Mouse (Mus musculus) heart, adult 2 months (tissue): Measurements from ENCODE around the gene Sp1. TPM values are rescaled to one million over a fixed set of nuclear protein-coding genes. Genes with fewer than 3 reads are reported as not detected.

Experiments
- DNase-seq, 2 experiments: peaks; one replicate each; pipeline ENCODE4 v3.0.0; 2021
- H3K27ac ChIP-seq: fragments of 200-600 bp; 2 replicates; pipeline ENCODE4 v1.8.1; 2022
- H3K27me3 ChIP-seq: fragments of 200-500 bp; 2 replicates; pipeline ENCODE4 v1.6.1; 2012; ENCODE audit warnings: mild to moderate bottlenecking, low read length, inconsistent platforms, mixed read lengths; ENCODE audit not compliant: control insufficient read depth, insufficient read depth
- H3K36me3 ChIP-seq: fragments of 200-500 bp; 2 replicates; pipeline ENCODE4 v1.6.1; 2012; ENCODE audit warnings: low read length, inconsistent platforms; ENCODE audit not compliant: control insufficient read depth, insufficient read depth
- H3K4me1 ChIP-seq: fragments of 200-500 bp; 2 replicates; pipeline ENCODE4 v1.6.1; 2011; ENCODE audit warnings: low read length; ENCODE audit not compliant: control insufficient read depth, insufficient read depth
- H3K4me3 ChIP-seq: fragments of 200-600 bp; 2 replicates; pipeline ENCODE4 v1.8.1; 2022
- H3K79me2 ChIP-seq: fragments of 200-500 bp; replicated peaks from 2 replicates; pipeline ENCODE4 v1.6.1; 2012; ENCODE audit warnings: mild to moderate bottlenecking, inconsistent platforms, low read length, moderate library complexity, mixed read lengths; ENCODE audit not compliant: control insufficient read depth, insufficient read depth
- H3K9ac ChIP-seq: fragments of 200-500 bp; 2 replicates; pipeline ENCODE4 v1.6.1; 2012; ENCODE audit warnings: low read depth, mild to moderate bottlenecking, control low read depth, inconsistent platforms, low read length, mixed read lengths
- CTCF ChIP-seq: fragments of 200-600 bp; IDR thresholded peaks from 2 replicates; pipeline ENCODE4 v1.8.1; 2022; ENCODE audit warnings: antibody characterized with exemption, mild to moderate bottlenecking, moderate library complexity
- EP300 ChIP-seq: fragments of 200-500 bp; IDR thresholded peaks from 2 replicates; pipeline ENCODE4 v1.6.1; 2011; ENCODE audit warnings: low read depth, low read length, control low read depth; ENCODE audit not compliant: insufficient read depth
- POLR2A ChIP-seq: fragments of 200-500 bp; IDR thresholded peaks from 2 replicates; pipeline ENCODE4 v1.6.1; 2011; ENCODE audit warnings: mild to moderate bottlenecking, low read depth, low read length, control low read depth; ENCODE audit not compliant: insufficient read depth
- WGBS: fragments of 180-500 bp; shearing (Covaris S2); methylation state at CpG from one replicate; pipeline ENCODE4 v1.1.7; 2018; 5-methylcytosine and 5-hydroxymethylcytosine counted together
- intact Hi-C: fragments of 180-260 bp; cut with DNase I; formaldehyde crosslinking; loops from one replicate; pipeline ENCODE4 v1.15.1; 2025
- polyA plus RNA-seq: library from polyadenylated mRNA; depleted of rRNA; stranded (reverse); fragments of >200 nt; gene quantifications from 2 replicates; pipeline ENCODE4 v1.2.3, GENCODE M21; 2012; rRNA removed
- total RNA-seq, 2 experiments: library from RNA; stranded (reverse); gene quantifications; 2 replicates each; pipeline ENCODE4 v1.2.3; 2021

Sp1 gene
- total and polyA plus RNA-seq, 3 experiments, result 9.6 to 41.5 (median 36.5) TPM

GRCm38 (mm10) chr15:102473246-102473645 is 67.3 kb downstream of the Sp1 start:
- no peak overlapping the region for H3K4me3 ChIP-seq
- H3K36me3 ChIP-seq, result peaks cover 23% of the 10 kb centered on the region
- H3K27me3 ChIP-seq, result no peaks in the 10 kb centered on the region
- H3K79me2 ChIP-seq, result no peaks in the 10 kb centered on the region; the same call in 1 of the 2 replicates
- no peak for TF ChIP-seq CTCF
- no peak for TF ChIP-seq EP300
- no peak for TF ChIP-seq POLR2A
- DNase-seq, result no peak
- WGBS, result 33% methylated on average over 2 of the region's 2 CpGs
- peak overlapping the region; percentile 48; the same call in 1 of the 2 replicates for H3K9ac ChIP-seq
- intact Hi-C loops, result no loop called here
- H3K27ac ChIP-seq, result no peak overlapping the region
- H3K4me1 ChIP-seq, result peaks cover 8% of the 10 kb centered on the region

GRCm38 (mm10) chr15:102474520-102474919 is 68.6 kb downstream of the Sp1 start:
- peaks cover 8% of the 10 kb centered on the region for H3K4me1 ChIP-seq
- DNase-seq, result no peak
- no peak for TF ChIP-seq CTCF
- TF ChIP-seq EP300, result no peak
- H3K9ac ChIP-seq, result no peak overlapping the region
- no peak overlapping the region for H3K27ac ChIP-seq
- no peak overlapping the region for H3K4me3 ChIP-seq
- H3K79me2 ChIP-seq, result no peaks in the 10 kb centered on the region; the same call in 1 of the 2 replicates
- peaks cover 27% of the 10 kb centered on the region for H3K36me3 ChIP-seq
- H3K27me3 ChIP-seq, result no peaks in the 10 kb centered on the region
- intact Hi-C loops, result no loop called here
- WGBS, result 67% methylated on average over 2 of the region's 2 CpGs

- H3K9ac ChIP-seq, result no peak overlapping the region
- peak overlapping the region; percentile 3 for H3K27ac ChIP-seq
- peaks cover 42% of the 10 kb centered on the region for H3K36me3 ChIP-seq
- no peaks in the 10 kb centered on the region for H3K27me3 ChIP-seq
- no peak for DNase-seq
- H3K4me3 ChIP-seq, result no peak overlapping the region
- TF ChIP-seq CTCF (no peak), EP300 (no peak), POLR2A (no peak)
- peaks cover 1% of the 10 kb centered on the region; the same call in 1 of the 2 replicates for H3K4me1 ChIP-seq
- intact Hi-C loops, result no loop called here
- H3K79me2 ChIP-seq, result peaks cover 3% of the 10 kb centered on the region; the same call in 1 of the 2 replicates
- 59% methylated on average over 3 of the region's 3 CpGs for WGBS
These were observed 77.2 kb downstream of the Sp1 start for GRCm38 (mm10) chr15:102483136-102483535.

- no peak for DNase-seq
- H3K27ac ChIP-seq, result no peak overlapping the region
- peaks cover 3% of the 10 kb centered on the region; the same call in 1 of the 2 replicates for H3K79me2 ChIP-seq
- intact Hi-C loops, result no loop called here
- no peak overlapping the region for H3K9ac ChIP-seq
- 84% methylated on average over 12 of the region's 12 CpGs for WGBS
- TF ChIP-seq EP300, result no peak
- no peak for TF ChIP-seq POLR2A
- TF ChIP-seq CTCF, result no peak
- H3K27me3 ChIP-seq, result no peaks in the 10 kb centered on the region
- no peak overlapping the region for H3K4me3 ChIP-seq
- H3K36me3 ChIP-seq, result peaks cover 44% of the 10 kb centered on the region
- H3K4me1 ChIP-seq, result peaks cover 1% of the 10 kb centered on the region; the same call in 1 of the 2 replicates
These were observed 79.9 kb downstream of the Sp1 start for GRCm38 (mm10) chr15:102485853-102486252.

Other genes starting within 250 kb of the Sp1 start
- gene Zfp740, start 202.9 kb upstream of the Sp1 start, total RNA-seq, result 10 to 100 TPM; 31.6 to 32.8 TPM
- gene Zfp740, start 202.9 kb upstream of the Sp1 start, polyA plus RNA-seq, result 16.2 and 29.9 TPM in 2 replicates
- 10 to 100 TPM; 13.1 to 15.6 TPM for gene Csad, start 201.4 kb upstream of the Sp1 start, total RNA-seq
- 33.4 and 42.1 TPM in 2 replicates for gene Csad, start 201.4 kb upstream of the Sp1 start, polyA plus RNA-seq
- gene Itgb7, start 174.2 kb upstream of the Sp1 start, total RNA-seq, result 1 to 10 TPM; 1.5 to 2.0 TPM
- 2.4 and 4.6 TPM in 2 replicates for gene Itgb7, start 174.2 kb upstream of the Sp1 start, polyA plus RNA-seq
- 10 to 100 TPM; 18.1 to 20.3 TPM for gene Rarg, start 148.6 kb upstream of the Sp1 start, total RNA-seq
- gene Rarg, start 148.6 kb upstream of the Sp1 start, polyA plus RNA-seq, result 19.9 and 26.9 TPM in 2 replicates
- gene Gm9918, start 135.6 kb upstream of the Sp1 start, total RNA-seq, result not detected
- gene Gm9918, start 135.6 kb upstream of the Sp1 start, polyA plus RNA-seq, result 0.06 TPM in 1 of 2 replicates, not detected in the other
- gene Mfsd5, start 126.7 kb upstream of the Sp1 start, total RNA-seq, result 10 to 100 TPM; 17.0 to 19.4 TPM
- 37.8 and 47.9 TPM in 2 replicates for gene Mfsd5, start 126.7 kb upstream of the Sp1 start, polyA plus RNA-seq
- 1 to 10 TPM; 1.0 to 1.4 TPM for gene Espl1, start 109.9 kb upstream of the Sp1 start, total RNA-seq
- gene Espl1, start 109.9 kb upstream of the Sp1 start, polyA plus RNA-seq, result 1.6 and 2.4 TPM in 2 replicates
- 100 to 1,000 TPM; 287 to 351 TPM for gene Pfdn5, start 80.0 kb upstream of the Sp1 start, total RNA-seq
- 82.0 and 160 TPM in 2 replicates for gene Pfdn5, start 80.0 kb upstream of the Sp1 start, polyA plus RNA-seq
- 10 to 100 TPM; 19.0 to 24.1 TPM for gene Myg1, start 74.4 kb upstream of the Sp1 start, total RNA-seq
- gene Myg1, start 74.4 kb upstream of the Sp1 start, polyA plus RNA-seq, result 27.8 and 36.7 TPM in 2 replicates
- 10 to 100 TPM; 10.8 to 13.2 TPM for gene Aaas, start 55.4 kb upstream of the Sp1 start, total RNA-seq
- gene Aaas, start 55.4 kb upstream of the Sp1 start, polyA plus RNA-seq, result 22.1 and 26.2 TPM in 2 replicates
- not detected for gene Sp7, start 39.0 kb upstream of the Sp1 start, total RNA-seq
- gene Sp7, start 39.0 kb upstream of the Sp1 start, polyA plus RNA-seq, result 0.06 TPM in 1 of 2 replicates, not detected in the other
- under 1 TPM; 0.36 to 0.60 TPM for gene Amhr2, start 39.2 kb downstream of the Sp1 start, total RNA-seq
- gene Amhr2, start 39.2 kb downstream of the Sp1 start, polyA plus RNA-seq, result 0.31 and 0.44 TPM in 2 replicates
- gene Prr13, start 52.9 kb downstream of the Sp1 start, total RNA-seq, result 10 to 100 TPM; 22.8 to 23.2 TPM
- 75.5 and 78.4 TPM in 2 replicates for gene Prr13, start 52.9 kb downstream of the Sp1 start, polyA plus RNA-seq
- 100 to 1,000 TPM; 442 to 494 TPM for gene Pcbp2, start 64.4 kb downstream of the Sp1 start, total RNA-seq
- 384 and 453 TPM in 2 replicates for gene Pcbp2, start 64.4 kb downstream of the Sp1 start, polyA plus RNA-seq
- gene Gm10337, start 97.6 kb downstream of the Sp1 start, total RNA-seq, result not detected
- not detected in 2 replicates for gene Gm10337, start 97.6 kb downstream of the Sp1 start, polyA plus RNA-seq
- 1 to 10 TPM; 2.1 to 2.4 TPM for gene Map3k12, start 110.9 kb downstream of the Sp1 start, total RNA-seq
- gene Map3k12, start 110.9 kb downstream of the Sp1 start, polyA plus RNA-seq, result 4.1 and 5.5 TPM in 2 replicates
- gene Tarbp2, start 112.0 kb downstream of the Sp1 start, total RNA-seq, result 10 to 100 TPM; 37.4 to 43.6 TPM
- 79.2 and 85.0 TPM in 2 replicates for gene Tarbp2, start 112.0 kb downstream of the Sp1 start, polyA plus RNA-seq
- gene Npff, start 118.8 kb downstream of the Sp1 start, total RNA-seq, result 1 to 10 TPM in 1 of 2 experiments, under 1 TPM in 1; 0.50 to 1.4 TPM
- gene Npff, start 118.8 kb downstream of the Sp1 start, polyA plus RNA-seq, result 5.1 and 6.3 TPM in 2 replicates
- gene Gm28047, start 218.9 kb downstream of the Sp1 start, total RNA-seq, result 1 to 10 TPM in 1 of 2 experiments, under 1 TPM in 1; 0.36 to 1.3 TPM
- not detected in 2 replicates for gene Gm28047, start 218.9 kb downstream of the Sp1 start, polyA plus RNA-seq
- gene Atf7, start 219.3 kb downstream of the Sp1 start, total RNA-seq, result 10 to 100 TPM; 49.9 TPM
- 77.6 and 122 TPM in 2 replicates for gene Atf7, start 219.3 kb downstream of the Sp1 start, polyA plus RNA-seq